ENCODE assay signal across 16 mouse cellular contexts in genomic region chr10:25111181-25111580, GRCm38 (mm10).
DNase-seq lines count a peak whose midpoint lies in the region; ATAC-seq and TF ChIP-seq lines count a peak whose summit lies in the region.
"Had no signal": no experiment of that assay in that cellular context is flagged by ENCODE, and none has a peak within 500 bp of the region (broad histone marks: within the 10 kb centered on the region; RNA-seq: fewer than 3 reads in every experiment).

No protein-coding gene starts in this region.

- H3K27me3 ChIP-seq in lung, embryonic 14.5 days (ENCODE audit: insufficient read depth, low read length), result no peaks in the 10 kb centered on the region
- no peaks in the 10 kb centered on the region for H3K27me3 ChIP-seq in lung, postnatal 0 days (replicated peaks; ENCODE audit: insufficient read depth, low read length)
- H3K27me3 ChIP-seq in hindbrain, embryonic 13.5 days, result no peaks in the 10 kb centered on the region
- no peaks in the 10 kb centered on the region for H3K27me3 ChIP-seq in midbrain, embryonic 10.5 days (ENCODE audit: low read depth, poor library complexity, severe bottlenecking)
- H3K27me3 ChIP-seq in neural tube, embryonic 12.5 days (replicated peaks), result no peaks in the 10 kb centered on the region
- H3K27me3 ChIP-seq in kidney, embryonic 15.5 days, result no peaks in the 10 kb centered on the region
- no peaks in the 10 kb centered on the region for H3K27me3 ChIP-seq in forebrain, embryonic 15.5 days
- H3K27me3 ChIP-seq: embryonic facial prominence, embryonic 15.5 days; liver, embryonic 12.5 days had no signal

- H3K27ac ChIP-seq in lung, embryonic 14.5 days (ENCODE audit: low read depth), result no peak overlapping the region
- no peak overlapping the region for H3K27ac ChIP-seq in lung, postnatal 0 days (ENCODE audit: low read length)
- peak overlapping the region; percentile 91 for H3K27ac ChIP-seq in hindbrain, embryonic 13.5 days
- H3K27ac ChIP-seq in midbrain, embryonic 10.5 days (replicated peaks), result peak overlapping the region; percentile 28; the same call in 1 of the 2 replicates
- H3K27ac ChIP-seq in neural tube, embryonic 12.5 days, result 0 out of 2 replicates have a peak overlapping the region, but pooled peaks have one; percentile 39
- H3K27ac ChIP-seq in kidney, embryonic 15.5 days, result no peak overlapping the region
- no peak overlapping the region for H3K27ac ChIP-seq in forebrain, embryonic 15.5 days (replicated peaks)
- H3K27ac ChIP-seq: embryonic facial prominence, embryonic 15.5 days; forebrain, embryonic 10.5 days; layer of hippocampus, adult 2 months; left cerebral cortex, adult 2 months; limb, embryonic 10.5 days; liver, embryonic 12.5 days had no signal

- H3K4me1 ChIP-seq in lung, embryonic 14.5 days (ENCODE audit: insufficient read depth), result no peaks in the 10 kb centered on the region
- H3K4me1 ChIP-seq in lung, postnatal 0 days (ENCODE audit: insufficient read depth, low read depth, low read length), result no peaks in the 10 kb centered on the region; the same call in 1 of the 2 replicates
- peaks cover 21% of the 10 kb centered on the region for H3K4me1 ChIP-seq in hindbrain, embryonic 13.5 days (replicated peaks)
- H3K4me1 ChIP-seq in midbrain, embryonic 10.5 days, result peaks cover 22% of the 10 kb centered on the region
- peaks cover 2% of the 10 kb centered on the region; the same call in 1 of the 2 replicates for H3K4me1 ChIP-seq in neural tube, embryonic 12.5 days
- H3K4me1 ChIP-seq in kidney, embryonic 15.5 days, result no peaks in the 10 kb centered on the region
- H3K4me1 ChIP-seq in forebrain, embryonic 15.5 days, result peaks cover 16% of the 10 kb centered on the region
- H3K4me1 ChIP-seq: embryonic facial prominence, embryonic 15.5 days; liver, embryonic 12.5 days had no signal

- TF ChIP-seq EP300 in lung, postnatal 0 days (IDR thresholded peaks at IDR 0.05), result no peak

- no peaks in the 10 kb centered on the region for H3K36me3 ChIP-seq in lung, embryonic 14.5 days (ENCODE audit: insufficient read depth)
- H3K36me3 ChIP-seq in lung, postnatal 0 days (ENCODE audit: insufficient read depth, low read length), result no peaks in the 10 kb centered on the region
- H3K36me3 ChIP-seq in hindbrain, embryonic 13.5 days, result no peaks in the 10 kb centered on the region
- no peaks in the 10 kb centered on the region for H3K36me3 ChIP-seq in midbrain, embryonic 10.5 days
- no peaks in the 10 kb centered on the region for H3K36me3 ChIP-seq in neural tube, embryonic 12.5 days
- H3K36me3 ChIP-seq in kidney, embryonic 15.5 days, result no peaks in the 10 kb centered on the region
- no peaks in the 10 kb centered on the region for H3K36me3 ChIP-seq in forebrain, embryonic 15.5 days
- H3K36me3 ChIP-seq: embryonic facial prominence, embryonic 15.5 days; forebrain, embryonic 10.5 days; limb, embryonic 10.5 days; liver, embryonic 12.5 days had no signal

- peak overlapping the region; percentile 26; the same call in 1 of the 2 replicates for H3K4me2 ChIP-seq in lung, embryonic 14.5 days
- H3K4me2 ChIP-seq in lung, postnatal 0 days (replicated peaks; ENCODE audit: low read depth, low read length), result no peak overlapping the region
- H3K4me2 ChIP-seq in hindbrain, embryonic 13.5 days, result no peak overlapping the region
- no peak overlapping the region for H3K4me2 ChIP-seq in neural tube, embryonic 12.5 days (replicated peaks)
- H3K4me2 ChIP-seq in kidney, embryonic 15.5 days, result no peak overlapping the region
- no peak overlapping the region for H3K4me2 ChIP-seq in forebrain, embryonic 15.5 days (replicated peaks)
- H3K4me2 ChIP-seq: embryonic facial prominence, embryonic 15.5 days; liver, embryonic 12.5 days had no signal

- no peaks in the 10 kb centered on the region for H3K9me3 ChIP-seq in lung, embryonic 14.5 days (ENCODE audit: low read depth, low read length)
- no peaks in the 10 kb centered on the region for H3K9me3 ChIP-seq in lung, postnatal 0 days (ENCODE audit: low read length)
- H3K9me3 ChIP-seq in hindbrain, embryonic 13.5 days, result no peaks in the 10 kb centered on the region
- no peaks in the 10 kb centered on the region for H3K9me3 ChIP-seq in midbrain, embryonic 10.5 days (replicated peaks)
- no peaks in the 10 kb centered on the region for H3K9me3 ChIP-seq in neural tube, embryonic 12.5 days
- H3K9me3 ChIP-seq in kidney, embryonic 15.5 days (replicated peaks), result no peaks in the 10 kb centered on the region
- H3K9me3 ChIP-seq in forebrain, embryonic 15.5 days, result no peaks in the 10 kb centered on the region
- H3K9me3 ChIP-seq: embryonic facial prominence, embryonic 15.5 days; forebrain, embryonic 10.5 days; limb, embryonic 10.5 days; liver, embryonic 12.5 days had no signal

- DNase-seq in lung, embryonic 14.5 days, result no peak
- no peak for DNase-seq in lung, postnatal 0 days (ENCODE audit: low spot score)
- DNase-seq in midbrain, embryonic 10.5 days (ENCODE audit: low spot score), result no peak
- no peak for DNase-seq in layer of hippocampus, adult 9-10 months (ENCODE audit: low spot score)
- DNase-seq: gastrocnemius, postnatal 25 days; heart, postnatal 10 days had no signal

- TF ChIP-seq CTCF in lung, embryonic 14.5 days (IDR thresholded peaks at IDR 0.05; ENCODE audit: low read depth), result no peak
- TF ChIP-seq CTCF in lung, postnatal 0 days (IDR thresholded peaks at IDR 0.05), result no peak

- no peak overlapping the region for H3K4me3 ChIP-seq in lung, embryonic 14.5 days (ENCODE audit: low read depth, low read length)
- H3K4me3 ChIP-seq in lung, postnatal 0 days (ENCODE audit: low read depth, low read length), result no peak overlapping the region
- no peak overlapping the region for H3K4me3 ChIP-seq in hindbrain, embryonic 13.5 days
- H3K4me3 ChIP-seq in midbrain, embryonic 10.5 days, result no peak overlapping the region
- H3K4me3 ChIP-seq in neural tube, embryonic 12.5 days, result no peak overlapping the region
- no peak overlapping the region for H3K4me3 ChIP-seq in kidney, embryonic 15.5 days (replicated peaks)
- no peak overlapping the region for H3K4me3 ChIP-seq in forebrain, embryonic 15.5 days
- H3K4me3 ChIP-seq: embryonic facial prominence, embryonic 15.5 days; forebrain, embryonic 10.5 days; layer of hippocampus, adult 2 months; left cerebral cortex, adult 2 months; limb, embryonic 10.5 days; liver, embryonic 12.5 days had no signal

- H3K9ac ChIP-seq in lung, embryonic 14.5 days, result no peak overlapping the region
- H3K9ac ChIP-seq in lung, postnatal 0 days (replicated peaks; ENCODE audit: low read depth), result no peak overlapping the region
- no peak overlapping the region; the same call in 1 of the 2 replicates for H3K9ac ChIP-seq in hindbrain, embryonic 13.5 days
- no peak overlapping the region for H3K9ac ChIP-seq in neural tube, embryonic 12.5 days
- H3K9ac ChIP-seq in kidney, embryonic 15.5 days, result no peak overlapping the region
- no peak overlapping the region for H3K9ac ChIP-seq in forebrain, embryonic 15.5 days (replicated peaks)
- H3K9ac ChIP-seq: embryonic facial prominence, embryonic 15.5 days; liver, embryonic 12.5 days had no signal

- WGBS in lung, embryonic 14.5 days, result 38% methylated on average over 7 of the region's 7 CpGs
- WGBS in lung, postnatal 0 days, result 46% methylated on average over 7 of the region's 7 CpGs
- WGBS in hindbrain, embryonic 13.5 days, result 43% methylated on average over 7 of the region's 7 CpGs
- 37% methylated on average over 7 of the region's 7 CpGs for WGBS in midbrain, embryonic 10.5 days
- 32% methylated on average over 7 of the region's 7 CpGs for WGBS in neural tube, embryonic 12.5 days
- WGBS in kidney, embryonic 15.5 days, result 61% methylated on average over 7 of the region's 7 CpGs
- WGBS in forebrain, embryonic 15.5 days, result 35% methylated on average over 7 of the region's 7 CpGs

- no peak for ATAC-seq in lung, embryonic 14.5 days (ENCODE audit: insufficient read depth)
- no peak for ATAC-seq in lung, postnatal 0 days
- ATAC-seq in hindbrain, embryonic 13.5 days (ENCODE audit: low FRiP score), result no peak
- 0 out of 2 replicates have a peak, but pooled peaks have one; percentile 46 for ATAC-seq in neural tube, embryonic 12.5 days (ENCODE audit: low FRiP score, low read depth)
- no peak for ATAC-seq in kidney, embryonic 15.5 days (replicated peaks; ENCODE audit: low FRiP score)
- no peak for ATAC-seq in forebrain, embryonic 15.5 days (replicated peaks)
- ATAC-seq: liver, embryonic 12.5 days had no signal

Comparison
In these comparisons a context has a peak if more than half of its experiments do, and no peak if none do; other contexts are left out.
1. H3K27ac ChIP-seq: peak in hindbrain, embryonic 13.5 days (single experiment), midbrain, embryonic 10.5 days (single experiment) and neural tube, embryonic 12.5 days (single experiment); none in lung, embryonic 14.5 days (single experiment), lung, postnatal 0 days (single experiment), kidney, embryonic 15.5 days (single experiment) and forebrain, embryonic 15.5 days (single experiment).